Mouse (Mus musculus) left cerebral cortex, adult 9 months (tissue): ENCODE data around the gene Ndrg4.
"Not testable (repeated sequence)": the region's sequence is repeated elsewhere in the genome, so short reads cannot be mapped to it uniquely, and the experiment has no call there.

Experiments
- DNase-seq, 2 experiments: peaks; one replicate each; pipeline ENCODE4 v3.0.0; 2022; ENCODE audit warnings: low spot score in 2 of 2

The Ndrg4 gene

DNA sequence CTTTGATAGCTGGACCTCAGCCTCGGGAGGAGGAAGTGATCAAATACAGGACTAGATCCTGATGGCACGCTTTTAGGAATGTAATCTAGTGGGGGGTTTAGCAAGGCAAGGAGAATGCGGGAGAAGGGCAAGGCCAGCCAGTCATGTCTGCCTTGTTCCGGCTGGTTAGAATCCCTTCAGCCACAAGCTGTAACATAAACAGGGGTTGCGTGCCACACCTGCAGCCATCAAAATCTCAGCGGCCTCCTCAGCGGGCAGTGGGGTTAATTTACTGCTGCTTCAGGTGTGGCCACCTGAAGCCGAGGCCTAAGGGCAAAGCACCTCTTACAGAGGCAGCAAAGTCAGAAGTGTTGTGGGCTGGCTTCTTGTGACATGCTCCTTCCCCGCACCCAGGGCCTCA is at the start of gene Ndrg4:
Gene Ndrg4 (plus strand): TSS at position 350 of the 400 bp plus-strand sequence.
- DNase-seq = no peak

DNA sequence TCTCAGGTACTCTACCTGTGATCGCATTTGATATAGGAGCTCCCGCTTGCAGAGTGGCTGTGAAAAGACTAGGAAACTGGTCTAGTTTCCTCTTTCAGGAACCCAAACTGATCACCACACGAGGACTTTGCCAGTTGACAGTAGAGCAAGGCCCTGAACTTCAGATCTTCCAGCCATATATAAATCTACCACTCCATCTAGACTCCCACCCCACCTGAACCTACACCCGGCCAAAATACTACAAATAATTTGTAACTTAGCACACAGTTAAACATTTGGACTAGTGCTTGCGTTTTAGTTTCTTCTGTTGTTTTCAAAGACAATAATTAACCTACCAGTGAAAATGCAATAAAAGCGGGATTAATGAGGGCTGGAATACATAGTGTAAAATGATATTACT is 43.9 kb upstream of the Ndrg4 start:
- DNase-seq = no peak

DNA sequence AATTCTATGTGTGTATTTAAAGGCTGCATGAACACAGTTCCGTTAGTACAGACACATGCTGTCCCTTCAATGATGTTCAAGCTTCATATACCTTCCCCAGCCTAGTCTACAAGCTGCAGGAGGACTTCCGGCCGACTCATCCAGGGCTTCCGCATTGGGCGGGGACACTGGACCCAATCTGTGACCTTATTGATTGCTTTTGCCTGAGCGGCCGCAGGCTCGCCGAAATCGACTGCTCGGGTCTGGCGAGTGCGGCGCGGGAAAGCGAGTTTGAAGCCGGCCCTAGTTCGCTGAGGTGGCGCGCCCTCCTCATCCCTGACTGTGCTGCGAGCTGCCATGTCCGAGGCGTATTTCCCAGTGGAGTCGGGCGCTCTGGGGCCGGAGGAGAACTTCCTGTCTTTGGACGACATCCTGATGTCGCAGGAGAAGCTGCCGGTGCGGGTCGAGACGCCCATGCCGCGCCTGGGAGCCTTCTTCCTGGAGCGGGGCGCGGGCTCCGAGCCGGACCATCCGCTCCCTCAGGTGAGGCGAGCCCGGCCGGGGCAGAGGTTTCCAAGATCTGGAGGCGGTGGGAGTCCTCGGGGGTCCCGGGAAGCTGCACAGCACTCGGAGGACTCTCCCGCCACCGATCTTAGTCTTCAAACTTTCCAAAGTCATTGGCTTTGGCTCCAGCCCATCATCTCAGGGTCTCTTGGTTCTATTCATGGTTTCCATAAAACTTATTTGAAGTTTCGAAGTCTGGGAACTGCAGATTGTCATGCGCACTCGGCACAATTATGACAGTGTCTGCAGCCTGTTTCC is 43.3 kb upstream of the Ndrg4 start, which contains the start of gene Gins3:
Gene Gins3 (plus strand): TSS at position 192 of the 801 bp plus-strand sequence.
- DNase-seq = peak; percentile 68 to 94

DNA sequence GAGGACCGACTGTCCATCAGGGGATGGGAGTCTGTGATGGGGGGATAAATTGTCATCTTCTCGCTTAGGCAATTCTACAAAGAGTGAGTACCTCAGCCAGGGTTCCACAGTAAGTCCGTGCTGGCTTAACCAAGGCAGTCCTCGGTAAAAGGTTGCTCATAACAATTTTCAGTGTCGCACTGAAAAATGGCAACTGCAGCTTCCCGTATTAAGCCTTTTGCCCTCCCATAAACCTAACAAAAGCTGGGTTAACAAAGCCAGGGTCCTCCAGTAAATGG is 42.8 kb upstream of the Ndrg4 start:
- no peak for DNase-seq

DNA sequence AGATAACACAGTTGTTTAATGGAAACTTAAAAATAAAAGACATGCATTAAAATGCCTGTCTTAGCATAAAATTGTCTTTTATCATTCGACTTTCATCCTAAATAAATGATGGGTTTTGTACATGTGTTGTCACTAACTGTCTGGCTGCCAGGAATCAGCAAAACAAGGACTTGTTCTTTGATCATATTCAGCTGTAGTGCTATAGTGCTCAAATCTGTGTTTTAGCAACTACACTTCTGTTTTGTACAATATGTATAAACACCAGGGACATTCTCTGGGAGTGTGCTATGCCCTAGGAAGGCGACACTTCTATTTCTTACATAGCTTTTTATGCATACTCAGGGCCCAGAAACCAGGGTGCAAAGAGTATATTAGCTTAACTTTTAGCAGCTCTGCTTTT is 31.8 kb upstream of the Ndrg4 start:
- DNase-seq = no peak

DNA sequence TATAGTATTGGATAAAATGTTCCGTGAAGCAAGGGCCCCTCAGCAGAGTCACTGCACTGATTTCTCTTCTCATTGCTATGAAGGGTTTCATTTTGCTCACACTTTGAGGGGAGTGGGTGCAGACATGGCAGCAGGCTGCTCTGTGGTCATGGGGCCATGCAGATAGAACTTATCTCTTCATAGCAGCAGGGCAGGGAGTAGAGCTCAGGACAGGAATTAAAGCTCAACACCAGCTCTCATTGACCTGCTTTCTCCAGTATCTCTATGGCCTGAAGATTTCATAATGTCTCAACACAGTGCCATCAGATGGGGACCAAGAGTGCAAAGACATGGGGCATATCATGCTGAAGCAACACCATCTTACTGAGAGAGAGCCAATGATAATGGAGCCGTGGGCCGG is 28.5 kb upstream of the Ndrg4 start:
- no peak for DNase-seq

DNA sequence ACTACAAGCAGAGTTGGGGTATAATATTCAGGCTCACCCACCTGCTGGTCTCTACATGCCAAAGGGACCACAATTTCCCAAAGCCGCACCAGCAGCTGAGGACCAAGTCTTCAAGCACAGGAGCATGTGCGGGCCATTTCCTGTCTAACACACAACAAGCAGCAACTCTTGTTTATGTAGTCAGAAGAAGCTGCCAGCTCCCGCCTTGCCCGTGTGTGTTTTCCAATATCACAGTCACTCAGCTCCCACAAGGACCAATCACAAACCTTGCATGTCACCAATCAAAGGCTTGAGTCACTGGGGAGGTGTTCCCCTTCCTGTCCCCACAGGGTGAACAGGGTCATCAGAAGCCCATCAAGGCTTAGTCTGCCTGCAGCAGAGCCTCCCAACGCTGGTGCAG is 23.4 kb upstream of the Ndrg4 start:
- no peak for DNase-seq

DNA sequence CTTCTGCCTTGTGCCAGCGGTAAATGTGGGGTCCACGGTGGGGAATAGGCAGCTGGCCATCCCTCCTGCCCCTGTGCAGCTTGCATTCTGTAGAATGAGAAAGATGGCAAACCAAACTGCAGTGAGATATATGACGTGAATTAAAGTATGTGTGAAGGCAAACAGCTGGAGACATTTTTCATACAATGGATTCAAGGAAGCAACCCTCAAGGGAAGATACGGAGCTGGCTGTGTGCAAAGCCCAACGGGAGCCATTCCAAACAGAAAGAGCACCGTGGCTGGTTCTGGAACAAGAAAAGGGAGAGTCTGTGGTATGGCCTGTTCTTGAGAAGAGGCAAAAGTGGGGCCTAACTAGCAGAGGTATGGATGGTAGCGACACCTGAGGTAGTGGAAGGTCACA is 20.9 kb upstream of the Ndrg4 start:
- no peak for DNase-seq

DNA sequence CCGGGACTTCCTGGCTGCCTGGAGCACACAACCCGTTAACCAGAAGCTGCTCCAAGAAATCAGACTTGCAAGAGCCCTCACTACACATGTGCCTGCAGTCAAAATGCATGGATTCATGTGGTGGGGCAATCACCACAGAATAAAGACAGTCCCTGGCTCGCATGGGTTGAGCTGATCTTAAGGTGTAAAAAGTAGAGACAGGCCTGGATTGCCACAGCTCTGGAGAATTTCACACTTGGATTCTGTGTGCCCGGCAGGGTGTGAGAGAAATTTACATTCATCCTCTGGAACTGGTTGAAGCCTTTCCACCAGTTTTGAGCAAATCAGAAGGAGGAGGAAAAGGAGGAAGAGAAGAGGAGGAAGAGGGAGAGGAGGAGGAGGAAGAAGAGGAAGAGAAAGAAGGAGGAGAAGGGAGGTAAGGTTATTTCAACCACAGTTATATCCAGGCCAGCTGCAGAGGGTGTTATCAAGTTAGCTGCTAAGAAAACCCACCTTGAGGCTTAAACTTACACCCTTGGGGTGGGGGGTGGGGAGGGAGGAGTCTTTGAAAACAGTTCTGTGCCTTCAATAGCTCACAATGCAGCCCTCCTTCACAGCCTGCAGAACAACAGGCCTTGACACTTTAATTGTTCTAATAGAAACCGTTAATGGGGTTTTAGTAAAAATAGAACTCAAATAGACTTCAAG is 20.3 kb upstream of the Ndrg4 start:
- DNase-seq = no peak

DNA sequence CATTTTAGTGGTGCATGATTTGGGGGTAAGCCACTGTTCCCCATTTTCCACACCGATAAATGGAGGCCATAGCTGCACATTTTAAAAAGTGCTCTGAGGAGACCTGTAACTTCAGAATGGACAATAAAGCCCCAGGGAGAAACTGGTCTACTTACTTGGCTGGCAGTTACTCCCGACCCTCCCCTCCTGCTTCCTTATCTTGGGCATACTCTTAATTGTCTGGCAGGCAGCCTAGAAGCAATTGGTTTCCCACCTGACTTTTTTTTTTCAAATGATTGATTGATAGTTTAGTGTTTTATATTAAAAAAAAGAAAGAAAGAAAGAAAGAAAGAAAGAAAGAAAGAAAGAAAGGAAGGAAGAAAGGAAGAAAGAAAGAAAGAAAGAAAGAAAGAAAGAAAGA is 19.3 kb upstream of the Ndrg4 start:
- DNase-seq = no peak

DNA sequence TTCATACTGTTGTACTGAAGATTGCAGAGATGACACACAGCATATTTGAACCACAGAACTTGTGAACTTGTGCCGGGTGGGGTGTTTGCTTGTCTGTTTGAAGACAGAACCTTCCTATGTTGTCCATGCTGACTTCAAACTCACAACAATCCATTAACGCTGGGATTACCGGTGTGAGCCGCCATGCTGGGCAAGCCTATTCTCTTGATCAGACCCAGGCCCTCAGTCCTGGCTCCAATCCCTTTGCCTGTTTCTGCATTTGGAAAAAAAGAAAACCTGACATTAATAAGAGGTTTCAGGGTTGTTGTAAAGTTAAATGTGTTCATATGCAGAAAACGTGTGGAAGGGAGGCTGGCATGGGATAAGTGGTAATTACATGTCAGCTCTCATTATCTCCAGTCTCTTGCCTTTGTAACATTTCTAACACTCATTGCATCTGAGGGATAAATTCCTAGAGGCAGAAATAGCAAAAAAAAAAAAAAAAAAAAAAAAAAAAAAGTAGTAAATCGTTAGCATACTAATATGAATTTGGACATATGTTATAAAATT is 16.4 kb upstream of the Ndrg4 start:
- DNase-seq = no peak

DNA sequence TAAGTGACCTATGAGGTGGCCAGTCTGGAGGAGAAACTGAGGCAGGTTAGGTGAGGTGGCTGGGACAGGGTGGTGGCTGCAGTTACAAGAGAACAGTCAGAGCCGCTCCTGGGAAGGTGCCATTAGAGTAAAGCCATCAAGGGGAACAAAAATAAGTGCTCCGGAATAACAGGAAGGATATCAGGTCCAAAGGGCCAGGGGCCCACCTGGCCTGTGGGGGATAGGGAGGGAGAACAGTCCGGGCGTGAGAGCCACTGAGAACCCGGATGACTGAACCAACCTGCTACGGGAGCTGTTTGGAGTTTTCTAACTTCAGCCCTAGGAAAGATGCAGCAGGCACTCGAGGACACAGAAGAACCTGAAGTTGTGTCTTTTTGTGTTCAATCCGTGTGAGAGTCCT is 15.7 kb upstream of the Ndrg4 start:
- DNase-seq = no peak

DNA sequence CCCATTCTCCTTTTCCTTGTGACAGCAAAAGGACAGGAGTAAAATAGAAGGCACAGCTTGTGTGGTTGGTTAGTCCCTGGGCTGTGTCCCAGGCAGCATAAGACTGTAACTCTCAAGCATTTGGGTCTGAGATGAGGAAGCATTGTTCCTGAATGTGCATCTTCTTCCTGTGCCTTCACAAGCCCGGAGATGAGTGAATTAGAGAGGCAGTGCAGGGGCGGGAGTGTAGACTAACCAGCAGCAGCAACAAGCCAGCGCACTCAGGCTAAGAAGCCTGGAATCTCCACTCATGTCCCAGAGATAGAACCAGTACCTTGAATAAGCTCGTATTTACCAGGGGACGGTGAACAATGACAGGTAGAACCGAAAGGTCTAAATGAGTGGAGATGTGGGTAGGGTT is 15.2 kb upstream of the Ndrg4 start:
- no peak for DNase-seq

DNA sequence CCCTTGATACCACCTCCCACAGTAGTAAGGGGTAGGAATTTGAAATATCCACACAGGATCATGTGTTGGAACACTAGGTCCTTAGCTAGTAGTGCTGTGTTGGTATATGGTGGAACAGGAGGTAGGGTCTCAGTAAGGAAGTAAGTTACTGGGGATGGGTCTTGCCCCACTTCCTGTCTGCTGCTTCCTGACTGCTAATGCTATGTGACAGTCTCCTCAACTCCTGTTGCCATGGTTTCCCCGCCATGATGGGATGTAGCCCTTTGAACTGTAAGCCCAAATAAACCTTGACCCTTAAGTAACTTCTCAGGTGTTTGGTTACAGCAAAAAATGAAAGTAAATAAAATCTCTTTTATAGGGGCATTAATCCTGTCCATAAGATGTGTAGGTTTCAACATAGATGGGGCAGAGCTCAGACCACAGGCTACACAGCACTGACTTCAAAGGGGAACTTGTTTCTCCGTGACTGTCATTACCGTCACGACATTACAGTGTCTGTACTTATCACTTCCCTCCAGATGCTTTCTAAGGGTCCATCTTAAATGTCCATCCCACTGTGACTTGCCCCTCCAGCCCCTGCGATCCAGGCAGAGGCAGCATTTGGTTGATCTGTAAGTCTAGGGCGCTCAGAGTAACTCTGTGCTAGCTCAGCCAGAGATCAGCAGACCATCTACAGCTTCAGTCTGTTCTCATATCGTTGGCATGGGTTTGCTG is 13.7 kb upstream of the Ndrg4 start:
- DNase-seq = no peak

DNA sequence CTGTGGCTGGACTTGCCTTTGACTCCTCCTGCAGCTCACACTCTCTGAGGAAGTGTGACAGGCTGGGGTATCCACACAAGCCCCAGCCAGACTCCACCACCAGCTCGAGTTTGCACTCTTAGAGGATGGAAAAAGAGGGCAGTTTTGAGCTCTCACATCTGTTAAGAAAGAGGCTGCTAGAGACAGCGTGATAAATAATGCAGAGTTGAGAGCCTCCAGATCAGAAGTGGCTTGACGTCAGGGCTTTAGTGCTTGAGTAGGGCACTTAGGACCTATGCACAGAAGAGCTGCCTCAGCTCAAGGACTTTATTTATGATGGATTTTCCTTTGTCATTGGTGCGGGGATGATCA is 13.2 kb upstream of the Ndrg4 start:
- no peak for DNase-seq

DNA sequence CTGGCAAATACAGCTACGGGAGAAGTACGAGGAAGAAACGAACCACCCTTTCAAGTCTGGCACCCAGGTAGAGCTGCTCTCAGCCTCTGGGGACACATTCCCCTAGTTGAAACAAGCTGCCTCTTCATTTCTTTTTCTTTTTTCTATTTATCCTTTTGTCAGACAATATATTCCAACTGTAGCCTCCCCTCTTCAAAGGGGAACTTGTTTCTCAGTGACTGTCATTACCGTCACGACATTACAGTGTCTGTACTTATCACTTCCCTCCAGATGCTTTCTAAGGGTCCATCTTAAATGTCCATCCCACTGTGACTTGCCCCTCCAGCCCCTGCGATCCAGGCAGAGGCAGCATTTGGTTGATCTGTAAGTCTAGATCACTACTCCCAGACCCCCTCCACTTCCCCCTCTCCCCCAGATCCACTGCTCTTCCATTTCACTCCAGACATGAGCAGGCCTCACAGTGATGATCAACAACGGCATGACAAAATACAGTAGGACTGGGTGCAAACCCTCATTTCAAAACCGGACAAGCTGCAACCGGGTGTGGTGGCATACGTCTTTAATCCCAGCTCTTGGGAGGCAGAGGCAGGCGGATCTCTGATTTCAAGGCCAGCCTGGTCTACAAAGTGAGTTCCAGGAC is 10.8 kb upstream of the Ndrg4 start:
- not testable (repeated sequence) for DNase-seq

DNA sequence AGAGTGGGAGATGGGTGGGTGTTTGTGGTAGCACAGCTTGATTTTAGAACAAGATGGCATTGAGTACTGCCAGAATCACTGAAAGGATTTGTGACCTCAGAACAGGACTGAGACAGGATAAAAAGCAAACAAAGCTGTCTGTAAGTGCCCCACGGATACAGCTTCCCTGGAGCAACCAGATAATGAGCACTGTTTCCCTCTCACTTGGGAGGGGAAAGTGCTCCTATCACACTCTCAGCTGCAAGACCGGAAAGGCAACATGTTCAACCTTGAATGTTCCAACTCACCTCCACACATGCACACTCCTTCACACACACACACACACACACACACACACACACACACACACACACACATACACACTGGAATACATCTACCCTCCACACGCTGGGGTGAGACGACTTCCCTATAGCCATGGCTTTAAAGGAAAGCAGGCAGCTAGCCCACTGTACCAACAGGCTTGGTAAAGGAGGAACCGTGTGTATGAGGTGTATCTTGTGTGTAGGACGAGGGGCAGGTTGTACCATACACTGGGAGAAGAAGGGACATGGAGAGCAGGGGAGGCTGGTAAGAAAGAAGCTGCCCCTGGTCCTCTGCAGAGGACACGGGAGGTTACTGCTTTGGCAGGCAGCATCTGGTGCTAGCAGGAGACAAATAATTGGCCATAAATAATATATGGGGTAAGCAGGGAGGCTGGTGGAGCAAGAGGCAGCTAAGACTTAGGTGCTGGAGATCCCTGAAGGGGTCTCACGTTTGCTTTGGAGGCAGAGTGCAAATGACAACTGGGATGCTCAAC is 8.4 kb upstream of the Ndrg4 start:
- no peak for DNase-seq

DNA sequence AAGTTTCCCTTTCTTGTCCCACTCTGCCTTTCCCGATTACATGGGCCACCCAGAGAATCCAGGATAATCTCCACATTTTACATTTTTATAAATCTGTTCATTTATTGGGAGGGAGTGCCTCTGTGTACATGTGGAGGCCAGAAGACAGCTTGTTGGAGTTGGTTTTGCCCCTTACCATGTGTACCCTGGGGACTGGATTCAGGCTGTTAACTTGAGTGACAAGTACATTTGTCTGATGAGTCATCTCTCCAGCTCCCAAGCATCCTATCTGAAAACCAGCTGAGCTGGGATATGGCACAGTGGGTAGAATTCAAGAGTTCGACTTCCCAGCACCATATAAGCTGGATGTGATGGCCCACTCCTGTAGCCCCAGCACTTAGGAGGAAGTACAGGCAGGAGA is 6.8 kb upstream of the Ndrg4 start:
- DNase-seq = no peak

DNA sequence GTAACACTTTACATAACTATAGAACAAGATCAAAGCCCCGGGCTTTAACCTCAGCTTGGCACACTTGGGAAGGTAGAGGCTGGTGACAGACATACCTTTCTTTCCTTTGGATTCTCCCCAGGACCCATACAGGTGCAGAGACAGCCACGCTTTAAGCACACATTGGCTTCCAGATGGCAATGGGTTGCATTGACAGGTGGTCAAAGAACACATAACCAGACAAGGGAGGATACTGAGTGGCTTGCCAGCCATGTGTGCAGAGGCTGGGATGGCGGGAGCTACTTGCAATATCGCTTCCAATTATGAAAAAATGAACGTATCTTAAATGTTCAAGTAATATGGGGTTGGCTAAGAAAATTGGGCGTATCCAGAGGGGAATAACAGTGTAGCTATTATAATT is 4.9 kb upstream of the Ndrg4 start:
- no peak for DNase-seq

DNA sequence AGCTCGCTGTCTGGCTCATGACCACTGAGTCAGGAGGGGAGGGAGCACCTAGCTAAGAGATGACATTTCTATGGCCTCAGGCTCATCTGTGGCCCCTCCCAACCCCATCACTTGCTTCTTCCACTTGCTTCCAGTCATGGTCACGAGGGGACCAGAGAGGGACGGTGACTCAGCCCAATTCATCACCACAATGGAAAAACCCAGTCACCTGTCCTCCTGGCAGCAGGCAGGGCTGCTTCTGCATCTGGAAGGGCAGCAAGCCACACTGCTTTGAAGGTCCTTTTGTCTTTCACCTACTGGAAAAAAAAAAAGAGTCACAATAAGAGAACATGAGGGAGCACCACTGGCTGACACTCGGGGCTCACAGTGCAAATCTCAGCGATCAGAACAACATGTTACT is 4.0 kb upstream of the Ndrg4 start:
- DNase-seq = no peak

DNA sequence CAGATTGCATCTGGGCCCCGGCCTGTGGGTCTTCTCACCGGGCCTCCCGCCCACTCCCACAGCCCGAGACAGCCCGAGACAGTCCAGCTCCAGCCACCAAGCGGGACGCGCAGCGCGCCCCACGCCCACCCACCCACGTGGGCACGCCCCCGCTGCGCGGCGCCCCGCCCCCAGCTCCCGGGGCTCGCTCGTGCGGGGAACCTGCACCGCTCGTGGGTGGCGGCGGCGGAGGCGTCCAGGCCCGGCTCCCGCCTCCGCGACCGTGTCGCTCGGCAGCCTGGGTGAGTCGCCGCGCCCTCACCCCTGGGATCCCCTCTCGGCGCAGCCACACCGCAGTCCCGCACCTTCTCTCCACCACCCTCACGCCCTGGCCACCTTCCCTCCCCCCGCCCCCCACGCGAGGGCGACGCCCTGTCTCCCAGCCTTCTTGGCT is 827 bp downstream of the Ndrg4 start:
- DNase-seq = no peak
